Mouse (Mus musculus): ENCODE data around the gene Clgn. TPM values are rescaled to one million over a fixed set of nuclear protein-coding genes. Genes with fewer than 3 reads are reported as not detected.
A peak's percentile ranks its signal among the peaks of the same experiment; 100 is the strongest.

The Clgn gene
- total RNA-seq, 2 experiments from 2014 or later, result not detected

GRCm38 (mm10) chr8:83429071-83429524, 39.4 kb downstream of the Clgn start:
- TF ChIP-seq CTCF (IDR thresholded peaks at IDR 0.05), result no peak
- no peak overlapping the region for H3K4me3 ChIP-seq
- no peak for DNase-seq
- no peak overlapping the region for H3K27ac ChIP-seq
- intact Hi-C loops (cut with DNase I), result no loop called here

- intact Hi-C loops (cut with DNase I), result no loop called here
- DNase-seq, result no peak
- TF ChIP-seq CTCF (IDR thresholded peaks at IDR 0.05), result no peak
- H3K27ac ChIP-seq, result no peak overlapping the region
- no peak overlapping the region for H3K4me3 ChIP-seq
Measured at GRCm38 (mm10) chr8:83437077-83437476, 47.4 kb downstream of the Clgn start.

GRCm38 (mm10) chr8:83441656-83442242, 52.1 kb downstream of the Clgn start:
- H3K27ac ChIP-seq, result peak overlapping the region; percentile 87
- intact Hi-C loops (cut with DNase I), result loop anchor here (5.0 to 10.0 kb wide), 3 partner anchors 109 to 523 kb away; partner anchors contain the start of gene Elmod2
- peak overlapping the region; percentile 94 for H3K4me3 ChIP-seq
- no peak for TF ChIP-seq CTCF (IDR thresholded peaks at IDR 0.05)
- DNase-seq, result no peak

- DNase-seq, result peak; percentile 99
Measured at GRCm38 (mm10) chr8:83442243-83443051, 52.8 kb downstream of the Clgn start.

GRCm38 (mm10) chr8:83443052-83443400, 53.4 kb downstream of the Clgn start:
- H3K4me3 ChIP-seq, result peak overlapping the region; percentile 94
- DNase-seq, result no peak
- no peak for TF ChIP-seq CTCF (IDR thresholded peaks at IDR 0.05)
- intact Hi-C loops (cut with DNase I), result loop anchor here (5.0 to 10.0 kb wide), 3 partner anchors 111 to 522 kb away; partner anchors contain the start of gene Elmod2
- H3K27ac ChIP-seq, result peak overlapping the region; percentile 87; the same call in 1 of the 2 replicates

More at GRCm38 (mm10) chr8:83442243-83443051, 52.8 kb downstream of the Clgn start:
- TF ChIP-seq CTCF (IDR thresholded peaks at IDR 0.05), result no peak
- H3K4me3 ChIP-seq, result peak overlapping the region; percentile 94
- intact Hi-C loops (cut with DNase I), result loop anchor here (5.0 to 10.0 kb wide), 3 partner anchors 110 to 522 kb away; partner anchors contain the start of gene Elmod2
- peak overlapping the region; percentile 87 for H3K27ac ChIP-seq

GRCm38 (mm10) chr8:83449960-83450359, 60.3 kb downstream of the Clgn start:
- intact Hi-C loops (cut with DNase I), result loop anchor here (5.0 to 10.0 kb wide), 3 partner anchors 175 to 515 kb away; no protein-coding TSS in a partner anchor
- H3K4me3 ChIP-seq, result no peak overlapping the region
- peak; percentile 33 for TF ChIP-seq CTCF (IDR thresholded peaks at IDR 0.05)
- DNase-seq, result no peak
- H3K27ac ChIP-seq, result no peak overlapping the region

- no peak overlapping the region for H3K27ac ChIP-seq
- intact Hi-C loops (cut with DNase I), result no loop called here
- DNase-seq, result no peak
Measured at GRCm38 (mm10) chr8:83451056-83451455, 61.4 kb downstream of the Clgn start.

GRCm38 (mm10) chr8:83457121-83457520, 67.5 kb downstream of the Clgn start:
- TF ChIP-seq CTCF (IDR thresholded peaks at IDR 0.05), result no peak
- no peak overlapping the region for H3K4me3 ChIP-seq
- intact Hi-C loops (cut with DNase I), result no loop called here
- no peak overlapping the region for H3K27ac ChIP-seq
- DNase-seq, result no peak

More at GRCm38 (mm10) chr8:83451056-83451455, 61.4 kb downstream of the Clgn start:
- peak; percentile 82 for TF ChIP-seq CTCF (IDR thresholded peaks at IDR 0.05)
- H3K4me3 ChIP-seq, result no peak overlapping the region

- DNase-seq, result no peak
- no peak for TF ChIP-seq CTCF (IDR thresholded peaks at IDR 0.05)
- Histone ChIP-seq H3K27ac (no peak within 1 kb of the TSS), H3K4me3 (no peak within 1 kb of the TSS)
- intact Hi-C loops (cut with DNase I), result no loop called here
Measured at GRCm38 (mm10) chr8:83458222-83458621, 68.6 kb downstream of the Clgn start, which contains the start of gene Scoc. Gene Scoc (minus strand): TSS chr8:83458391.

GRCm38 (mm10) chr8:83459606-83460005, 69.9 kb downstream of the Clgn start:
- H3K4me3 ChIP-seq, result no peak overlapping the region
- no peak overlapping the region for H3K27ac ChIP-seq
- no peak for TF ChIP-seq CTCF (IDR thresholded peaks at IDR 0.05)
- intact Hi-C loops (cut with DNase I), result no loop called here
- no peak for DNase-seq

Other genes starting within 250 kb of the Clgn start
- gene Tbc1d9, start 224.5 kb upstream of the Clgn start, total RNA-seq (2021), result 1 to 10 TPM in 1 of 2 experiments, under 1 TPM in 1; 0.46 to 1.1 TPM
- not detected for gene Gm10645, start 223.7 kb upstream of the Clgn start, total RNA-seq (2021)
- not detected for gene Ucp1, start 99.5 kb upstream of the Clgn start, total RNA-seq (2021)
- gene Elmod2, start 57.4 kb upstream of the Clgn start, total RNA-seq (2021), result 1 to 10 TPM; 6.5 to 7.1 TPM
- gene Mgat4d, start 41.4 kb upstream of the Clgn start, total RNA-seq (2021), result not detected
- gene Scoc, start 68.5 kb downstream of the Clgn start, total RNA-seq (2021), result 10 to 100 TPM; 48.8 to 58.5 TPM
- gene Olfr370, start 145.9 kb downstream of the Clgn start, total RNA-seq (2021), result not detected
- 100 to 1,000 TPM; 282 to 397 TPM for gene Ndufb7, start 176.8 kb downstream of the Clgn start, total RNA-seq (2021)
- gene Tecr, start 218.1 kb downstream of the Clgn start, total RNA-seq (2021), result 100 to 1,000 TPM; 416 to 566 TPM
- 10 to 100 TPM in 1 of 2 experiments, 1 to 10 TPM in 1; 3.6 to 11.8 TPM for gene Dnajb1, start 218.3 kb downstream of the Clgn start, total RNA-seq (2021)